Mouse (Mus musculus): Measurements from ENCODE around the gene Vps51.

The Vps51 gene

DNA sequence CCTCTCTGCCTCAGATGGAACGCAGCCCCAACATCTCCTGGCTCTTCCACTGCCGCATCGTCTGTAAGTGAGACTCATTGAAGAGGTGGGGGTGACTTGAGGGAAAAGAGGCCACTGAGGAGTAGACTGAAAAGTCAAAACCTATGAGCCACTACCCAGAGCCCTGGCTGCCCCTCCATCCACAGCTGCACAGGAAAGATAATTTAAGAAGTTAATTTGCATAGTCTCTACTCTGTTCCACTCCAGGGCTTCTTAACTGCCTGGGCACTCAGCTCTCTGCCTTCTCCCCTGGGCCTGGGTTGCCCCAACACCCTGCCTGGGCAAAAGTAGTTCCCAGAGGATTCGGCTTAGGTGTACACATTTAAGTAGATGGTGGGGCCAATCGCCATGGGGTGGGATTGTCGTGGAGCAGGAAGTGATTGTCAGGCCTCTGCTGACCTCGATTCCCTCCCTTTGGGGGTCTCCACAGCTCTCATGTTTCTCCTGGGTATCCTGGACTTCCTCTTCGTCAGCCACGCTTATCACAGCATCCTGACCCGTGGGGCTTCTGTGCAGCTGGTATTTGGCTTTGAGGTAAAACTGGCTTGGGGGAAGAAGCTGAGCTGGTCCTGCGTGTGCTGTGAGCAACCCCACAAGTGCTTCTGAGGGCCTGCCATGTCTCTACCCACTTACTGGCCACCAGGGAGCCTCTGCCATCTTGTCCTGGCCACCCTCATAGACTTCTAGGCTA is 28.2 kb downstream of the Vps51 start:
- in situ Hi-C loops (cut with MboI, MseI): loop anchor here (10.0 kb wide), 1 partner anchor 954 kb away; the partner anchor contains the start of gene Cnih2

DNA sequence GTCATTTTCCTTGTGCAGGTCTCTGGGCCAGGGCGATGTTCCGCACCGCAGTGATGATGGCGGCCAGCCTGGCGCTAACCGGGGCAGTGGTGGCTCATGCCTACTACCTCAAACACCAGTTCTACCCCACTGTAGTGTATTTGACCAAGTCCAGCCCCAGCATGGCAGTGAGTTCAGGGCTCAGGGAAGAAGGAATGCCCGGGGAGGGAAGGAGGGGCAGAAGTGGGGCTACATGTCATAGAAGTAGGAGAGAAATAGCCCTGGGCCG is 29.2 kb downstream of the Vps51 start:
- in situ Hi-C loops (cut with MboI, MseI): loop anchor here (10.0 kb wide), 1 partner anchor 953 kb away; the partner anchor contains the start of gene Cnih2

- in situ Hi-C loops (cut with MboI, MseI): loop anchor here (10.0 kb wide), 1 partner anchor 953 kb away; the partner anchor contains the start of gene Cnih2
Observed at GRCm38 (mm10) chr19:6047154-6047898, 29.7 kb downstream of the Vps51 start.

GRCm38 (mm10) chr19:6046294-6047153 is 30.5 kb downstream of the Vps51 start, which contains the start of gene Syvn1:
Syvn1 (plus strand) TSS chr19:6046576.
- in situ Hi-C loops (cut with MboI, MseI): loop anchor here (10.0 kb wide), 1 partner anchor 952 kb away; the partner anchor contains the start of gene Cnih2

GRCm38 (mm10) chr19:6045366-6046293 is 31.4 kb downstream of the Vps51 start:
- in situ Hi-C loops (cut with MboI, MseI): loop anchor here (10.0 kb wide), 1 partner anchor 951 kb away; the partner anchor contains the start of gene Cnih2

GRCm38 (mm10) chr19:6044102-6044501 is 32.9 kb downstream of the Vps51 start:
- in situ Hi-C loops (cut with MboI, MseI): loop anchor here (10.0 kb wide), 1 partner anchor 949 kb away; the partner anchor contains the start of gene Cnih2

- in situ Hi-C loops (cut with MboI, MseI): loop anchor here (10.0 kb wide), 1 partner anchor 947 kb away; the partner anchor contains the start of gene Cnih2
Observed at GRCm38 (mm10) chr19:6042293-6042692, 34.7 kb downstream of the Vps51 start.

DNA sequence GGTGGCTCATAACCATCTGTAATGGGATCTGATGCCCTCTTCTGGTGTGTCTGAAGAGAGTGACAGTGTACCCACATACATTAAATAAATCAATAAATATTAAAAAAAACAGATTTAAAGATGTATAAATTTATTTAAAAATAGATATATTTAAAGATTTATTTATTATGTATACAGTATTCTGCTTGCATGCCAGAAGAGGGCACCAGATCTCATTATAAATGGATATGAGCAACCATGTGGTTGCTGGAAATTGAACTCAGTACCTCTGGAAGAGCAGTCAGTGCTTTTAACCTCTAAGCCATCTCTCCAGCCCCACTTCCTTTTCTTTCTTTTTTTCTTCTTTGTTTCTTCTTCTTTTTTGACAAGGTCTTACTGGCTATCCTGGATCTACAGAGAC is 37.0 kb downstream of the Vps51 start:
- in situ Hi-C loops (cut with MboI, MseI): loop anchor here (10.0 kb wide), 1 partner anchor 945 kb away; the partner anchor contains the start of gene Cnih2

GRCm38 (mm10) chr19:6038326-6038725 is 38.7 kb downstream of the Vps51 start:
- in situ Hi-C loops (cut with MboI, MseI): no loop called here

DNA sequence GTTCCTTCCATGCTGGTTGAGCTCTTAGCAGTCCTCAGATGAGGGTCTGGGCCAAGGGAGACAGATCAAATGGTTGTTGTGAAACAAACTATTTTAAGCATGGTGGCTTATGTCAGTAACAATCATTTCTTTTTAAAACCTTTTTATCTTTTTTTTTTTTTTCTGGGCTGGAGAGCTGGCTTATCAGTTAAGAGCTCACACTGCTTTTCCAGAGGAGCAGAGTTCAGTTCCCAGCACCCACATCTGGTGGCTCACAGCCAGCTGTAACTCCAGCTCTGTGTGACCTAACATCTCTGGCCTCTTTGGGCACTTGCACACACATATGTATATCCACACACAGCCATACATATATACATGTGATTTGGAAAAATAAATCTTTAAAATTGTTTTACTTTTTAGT is 39.3 kb downstream of the Vps51 start:
- in situ Hi-C loops (cut with MboI, MseI): no loop called here

DNA sequence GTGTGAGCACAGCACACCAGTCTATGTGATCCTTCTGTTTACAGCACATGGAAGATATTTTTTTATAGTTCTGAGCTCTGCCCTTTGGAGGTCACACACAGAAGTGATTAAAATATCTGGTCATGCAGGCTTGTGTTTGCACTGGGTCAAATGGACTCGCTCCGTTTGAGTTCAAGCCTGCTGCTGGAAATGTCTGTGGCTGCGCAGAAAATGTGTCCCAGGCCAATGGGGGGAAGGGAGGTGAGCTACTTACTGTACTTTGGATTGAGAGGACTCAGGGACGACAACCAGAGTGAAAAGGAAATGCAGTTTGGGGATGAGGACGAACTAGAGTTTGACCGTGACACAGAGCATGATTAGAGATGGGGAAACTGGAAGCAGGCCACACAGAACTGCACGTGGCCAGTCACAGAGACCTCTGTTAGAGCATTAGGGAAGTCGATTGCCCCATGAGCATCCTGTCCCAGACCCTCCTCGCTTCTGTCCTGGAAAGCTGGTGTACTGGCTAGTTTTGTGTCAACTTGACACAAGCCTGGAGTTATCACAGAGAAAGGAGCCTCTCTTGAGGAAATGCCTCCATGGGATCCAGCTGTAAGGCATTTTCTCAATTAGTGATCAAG is 41.0 kb downstream of the Vps51 start:
- in situ Hi-C loops (cut with MboI, MseI): no loop called here

GRCm38 (mm10) chr19:6030520-6031280 is 46.3 kb downstream of the Vps51 start:
- in situ Hi-C loops (cut with MboI, MseI): loop anchor here (5.0 kb wide), 1 partner anchor 33 kb away; no protein-coding TSS in a partner anchor

- in situ Hi-C loops (cut with MboI, MseI): no loop called here
Observed at GRCm38 (mm10) chr19:6029426-6029825, 47.6 kb downstream of the Vps51 start.

- in situ Hi-C loops (cut with MboI, MseI): no loop called here
Observed at GRCm38 (mm10) chr19:6028991-6029390, 48.0 kb downstream of the Vps51 start.

- in situ Hi-C loops (cut with MboI, MseI): no loop called here
Observed at GRCm38 (mm10) chr19:6023930-6024329, 53.1 kb downstream of the Vps51 start.

DNA sequence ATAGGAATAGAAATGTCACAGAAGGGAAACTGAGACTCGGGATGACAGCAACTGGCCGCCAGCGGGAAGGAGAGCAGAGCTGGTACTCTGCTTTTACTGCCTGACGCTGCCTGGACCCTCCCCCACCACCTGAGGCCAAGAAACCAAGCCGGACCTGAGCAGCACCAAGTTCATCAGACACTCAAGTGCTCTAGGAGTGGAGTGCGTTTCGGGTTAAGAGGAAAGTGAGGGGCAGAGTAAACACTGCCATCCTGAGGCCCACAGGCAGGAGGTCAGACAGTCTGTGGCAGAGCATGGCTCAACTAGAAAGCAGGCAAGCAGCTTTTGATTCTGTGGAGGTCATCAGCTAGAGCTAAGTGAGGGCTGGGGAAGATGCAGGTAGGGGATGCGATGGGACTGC is 54.0 kb downstream of the Vps51 start:
- in situ Hi-C loops (cut with MboI, MseI): no loop called here

GRCm38 (mm10) chr19:6020276-6020675 is 56.8 kb downstream of the Vps51 start:
- in situ Hi-C loops (cut with MboI, MseI): no loop called here

DNA sequence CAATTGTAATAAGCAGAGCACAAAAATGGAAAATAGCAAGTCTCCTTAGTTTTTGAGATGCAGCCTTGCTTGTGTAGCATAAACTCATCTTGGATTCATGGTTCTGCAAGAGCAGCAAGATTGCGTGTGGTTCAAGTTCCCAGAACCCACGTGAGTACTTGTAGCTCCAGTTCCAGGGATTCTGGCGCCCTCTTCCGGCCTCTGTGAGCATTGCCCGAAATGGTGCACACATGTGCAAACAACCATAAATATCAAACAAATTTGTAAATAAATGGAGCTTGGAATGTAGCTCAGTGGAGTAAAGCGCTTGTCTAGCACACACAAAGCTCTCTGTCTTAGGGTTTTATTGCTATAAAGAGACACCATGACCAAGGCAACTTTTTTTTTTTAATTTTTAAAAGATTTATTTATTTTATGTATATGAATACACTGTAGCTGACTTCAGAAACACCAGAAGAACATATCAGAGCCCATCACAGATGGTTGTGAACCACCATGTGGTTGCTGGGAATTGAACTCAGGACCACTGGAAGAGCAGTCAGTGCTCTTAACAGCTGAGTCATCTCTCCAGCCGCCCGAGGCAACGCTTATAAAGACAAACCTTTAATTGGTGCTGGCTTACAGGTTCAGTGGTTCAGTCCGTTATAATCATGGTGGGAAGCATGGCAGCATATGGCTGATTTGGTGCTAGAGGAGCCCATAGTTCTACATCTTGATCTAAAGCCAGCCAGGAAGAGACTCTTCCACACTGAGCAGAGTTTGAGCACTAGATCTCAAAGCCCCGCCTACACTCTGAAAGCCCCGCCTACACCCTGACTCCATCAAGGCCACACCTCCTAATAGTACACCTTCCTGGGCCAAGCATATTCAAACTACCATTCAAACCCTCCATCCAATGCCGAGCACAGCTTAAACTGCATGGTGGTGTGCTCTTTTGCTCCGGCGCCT is 58.6 kb downstream of the Vps51 start:
- in situ Hi-C loops (cut with MboI, MseI): loop anchor here (5.0 kb wide), 1 partner anchor 56 kb away; the partner anchor contains the start of gene Pola2

Measured in T-helper 2 cell (primary cell).